Mouse (Mus musculus) liver, postnatal 0 days (tissue): ENCODE data around the gene Aamp. TPM values are rescaled to one million over a fixed set of nuclear protein-coding genes. Genes with fewer than 3 reads are reported as not detected.

Experiments
- ATAC-seq: fragments of 200-750 bp; cut with Nextera tagmentation; 2 replicates; pipeline ENCODE4 v1.8.0; 2017; ENCODE audit warnings: mild to moderate bottlenecking, moderate library complexity
- DNase-seq: peaks from one replicate; pipeline ENCODE4 v3.0.0-alpha.2; 2016
- H3K27ac ChIP-seq: fragments of 300-500 bp; sonication (generic); 2 replicates; pipeline ENCODE4 v1.5.1; 2014; ENCODE audit warnings: antibody characterized with exemption, moderate library complexity, mild to moderate bottlenecking, low read depth
- H3K27me3 ChIP-seq: fragments of 300-500 bp; sonication (generic); 2 replicates; pipeline ENCODE4 v1.6.1; 2014; ENCODE audit warnings: low read length, control low read depth, mixed read lengths; ENCODE audit not compliant: insufficient read depth
- H3K36me3 ChIP-seq: fragments of 300-500 bp; sonication (generic); replicated peaks from 2 replicates; pipeline ENCODE4 v1.6.1; 2014; ENCODE audit warnings: mild to moderate bottlenecking, control low read depth, low read length, moderate library complexity, mixed read lengths; ENCODE audit not compliant: insufficient read depth
- H3K4me1 ChIP-seq: fragments of 300-500 bp; sonication (generic); 2 replicates; pipeline ENCODE4 v1.6.1; 2014; ENCODE audit warnings: antibody characterized with exemption, mild to moderate bottlenecking, control low read depth; ENCODE audit not compliant: insufficient read depth
- H3K4me2 ChIP-seq: fragments of 300-500 bp; sonication (generic); 2 replicates; pipeline ENCODE4 v1.6.1; 2014; ENCODE audit warnings: low read depth, mild to moderate bottlenecking, low read length, moderate library complexity, mixed read lengths
- H3K4me3 ChIP-seq: fragments of 300-500 bp; sonication (generic); 2 replicates; pipeline ENCODE4 v1.5.1; 2014; ENCODE audit warnings: low read depth, low read length
- H3K9ac ChIP-seq: fragments of 300-500 bp; sonication (generic); replicated peaks from 2 replicates; pipeline ENCODE4 v1.6.1; 2014; ENCODE audit warnings: mild to moderate bottlenecking, moderate library complexity
- H3K9me3 ChIP-seq: fragments of 300-500 bp; sonication (generic); 2 replicates; pipeline ENCODE4 v1.6.1; 2016; ENCODE audit warnings: mild to moderate bottlenecking, control low read depth, low read length, mixed read lengths
- CTCF ChIP-seq: sonication (generic); IDR thresholded peaks from 2 replicates; pipeline ENCODE4 v1.5.1; 2016; ENCODE audit warnings: antibody characterized with exemption, low read depth
- EP300 ChIP-seq: IDR thresholded peaks from 2 replicates; pipeline ENCODE4 v1.6.1; 2016; ENCODE audit warnings: antibody characterized with exemption, low read depth, mild to moderate bottlenecking
- WGBS: fragments of 180-500 bp; shearing (Covaris S2); extraction: QIAGEN DNeasy Blood & Tissue Kit; methylation state at CpG from one replicate; pipeline ENCODE4 v1.1.7; 2014; ENCODE audit not compliant: insufficient replicate concordance; 5-methylcytosine and 5-hydroxymethylcytosine counted together
- polyA plus RNA-seq: library from polyadenylated mRNA; unstranded; fragments of >200 nt; fragmentation: Nextera tagmentation; extraction: Ambion mirVana; gene quantifications from 2 replicates; pipeline ENCODE4 v1.2.1, GENCODE M21; 2015

Gene Aamp
- polyA plus RNA-seq, 1 experiment from 2014 or later, result 109 TPM

DNA sequence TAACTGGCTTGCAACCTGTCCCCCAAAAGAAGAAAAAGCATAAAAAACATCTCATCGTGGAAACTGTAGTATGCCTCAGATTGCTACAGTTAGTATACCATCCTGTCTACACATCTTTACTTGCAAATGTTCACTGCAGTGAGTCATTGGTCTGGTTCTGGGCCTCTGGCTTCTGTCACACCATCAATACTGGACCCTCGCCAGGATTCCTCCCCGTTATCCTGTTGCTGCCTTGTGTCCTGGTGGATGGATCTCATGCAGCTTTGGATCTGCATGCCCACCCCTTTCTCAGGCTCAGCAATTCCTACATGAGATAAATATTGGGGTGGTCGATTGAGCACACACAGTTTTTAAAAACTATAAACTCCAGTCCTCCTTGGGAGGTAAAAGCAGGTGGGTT is 12.9 kb downstream of the Aamp start:
- no peak for TF ChIP-seq CTCF
- no peak for TF ChIP-seq EP300
- peaks cover 23% of the 10 kb centered on the region for H3K36me3 ChIP-seq
- H3K4me2 ChIP-seq, result no peak overlapping the region
- WGBS, result 67% methylated on average over 4 of the region's 4 CpGs
- H3K27ac ChIP-seq, result no peak overlapping the region
- no peak overlapping the region for H3K9ac ChIP-seq
- no peaks in the 10 kb centered on the region for H3K9me3 ChIP-seq
- H3K4me1 ChIP-seq, result peaks cover 3% of the 10 kb centered on the region
- no peak overlapping the region for H3K4me3 ChIP-seq
- no peaks in the 10 kb centered on the region for H3K27me3 ChIP-seq
- no peak for ATAC-seq
- DNase-seq, result no peak

GRCm38 (mm10) chr1:74268750-74269149 is 15.8 kb downstream of the Aamp start:
- Histone ChIP-seq H3K4me2 (no peak overlapping the region), H3K9ac (no peak overlapping the region), H3K4me3 (no peak overlapping the region), H3K4me1 (no peaks in the 10 kb centered on the region), H3K9me3 (no peaks in the 10 kb centered on the region), H3K27me3 (no peaks in the 10 kb centered on the region), H3K36me3 (peaks cover 48% of the 10 kb centered on the region), H3K27ac (no peak overlapping the region)
- ATAC-seq (no peak), DNase-seq (no peak)
- TF ChIP-seq EP300 (no peak), CTCF (peak; percentile 33; the same call in 1 of the 2 replicates)
- WGBS, result 77% methylated on average over 8 of the region's 8 CpGs

- no peak for ATAC-seq
- no peak for DNase-seq
- WGBS, result 73% methylated on average over 6 of the region's 6 CpGs
Measured at GRCm38 (mm10) chr1:74262510-74262909, 22.0 kb downstream of the Aamp start.

GRCm38 (mm10) chr1:74256782-74257181 is 27.8 kb downstream of the Aamp start:
- Histone ChIP-seq H3K36me3 (peaks cover 78% of the 10 kb centered on the region), H3K9ac (no peak overlapping the region), H3K9me3 (no peaks in the 10 kb centered on the region), H3K27me3 (no peaks in the 10 kb centered on the region), H3K4me1 (no peaks in the 10 kb centered on the region), H3K4me3 (no peak overlapping the region), H3K4me2 (no peak overlapping the region), H3K27ac (no peak overlapping the region)
- TF ChIP-seq EP300 (no peak), CTCF (peak; percentile 8; the same call in 1 of the 2 replicates)
- no peak for ATAC-seq
- DNase-seq, result no peak
- WGBS, result 87% methylated on average over 4 of the region's 4 CpGs

More at GRCm38 (mm10) chr1:74262510-74262909, 22.0 kb downstream of the Aamp start:
- H3K27ac ChIP-seq, result no peak overlapping the region
- no peak overlapping the region for H3K4me2 ChIP-seq
- H3K4me3 ChIP-seq, result no peak overlapping the region
- no peaks in the 10 kb centered on the region for H3K4me1 ChIP-seq
- no peaks in the 10 kb centered on the region for H3K27me3 ChIP-seq
- no peak for TF ChIP-seq CTCF
- no peaks in the 10 kb centered on the region for H3K9me3 ChIP-seq
- no peak overlapping the region for H3K9ac ChIP-seq
- H3K36me3 ChIP-seq, result peaks cover 79% of the 10 kb centered on the region

GRCm38 (mm10) chr1:74255704-74256345 is 28.7 kb downstream of the Aamp start:
- 83% methylated on average over 8 of the region's 8 CpGs for WGBS
- no peak for ATAC-seq
- TF ChIP-seq CTCF, result no peak
- TF ChIP-seq EP300, result no peak

DNA sequence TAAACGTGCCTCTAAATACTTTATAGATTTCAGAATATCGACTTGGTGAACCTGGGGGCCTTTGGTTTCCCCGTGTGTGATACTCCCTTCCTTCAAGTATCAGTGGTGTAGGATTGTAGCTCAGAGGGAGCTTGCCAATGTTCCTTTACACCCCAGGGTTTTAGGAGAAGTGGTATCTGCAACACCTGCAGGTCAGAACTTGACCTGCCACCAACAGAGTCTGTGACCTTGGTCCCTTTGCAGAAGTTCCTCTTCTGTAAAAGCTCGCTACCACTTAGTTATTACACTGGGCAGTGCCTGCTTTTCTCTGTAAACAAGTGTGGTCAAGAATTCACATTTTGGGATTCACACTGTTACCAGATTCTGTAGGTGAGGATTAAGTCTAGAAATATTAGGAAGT is 34.4 kb downstream of the Aamp start:
- Histone ChIP-seq H3K4me2 (0 out of 2 replicates have a peak overlapping the region, but pooled peaks have one; percentile 5), H3K36me3 (peaks cover 64% of the 10 kb centered on the region), H3K9me3 (no peaks in the 10 kb centered on the region), H3K27me3 (no peaks in the 10 kb centered on the region), H3K4me3 (no peak overlapping the region), H3K27ac (peak overlapping the region; percentile 85), H3K4me1 (peaks cover 26% of the 10 kb centered on the region), H3K9ac (no peak overlapping the region)
- ATAC-seq (no peak), DNase-seq (no peak)
- TF ChIP-seq CTCF, result no peak
- TF ChIP-seq EP300, result no peak
- 58% methylated on average over 4 of the region's 4 CpGs for WGBS

More at GRCm38 (mm10) chr1:74255704-74256345, 28.7 kb downstream of the Aamp start:
- Histone ChIP-seq H3K27ac (no peak overlapping the region), H3K27me3 (no peaks in the 10 kb centered on the region), H3K36me3 (peaks cover 80% of the 10 kb centered on the region), H3K4me2 (no peak overlapping the region), H3K9ac (no peak overlapping the region), H3K9me3 (no peaks in the 10 kb centered on the region), H3K4me3 (no peak overlapping the region), H3K4me1 (peaks cover under 1% of the 10 kb centered on the region; the same call in 1 of the 2 replicates)
- no peak for DNase-seq
